Mouse (Mus musculus) megakaryocyte-erythroid progenitor cell, adult 5 weeks (primary cell): Measurements from ENCODE around the gene Gm21118. TPM values are rescaled to one million over a fixed set of nuclear protein-coding genes. Genes with fewer than 3 reads are reported as not detected.

Source experiments
- polyA plus RNA-seq: library from polyadenylated mRNA; stranded (reverse); fragments of >175 nt; gene quantifications from 2 replicates; pipeline ENCODE4 v1.2.3, GENCODE M21; 2012

The Gm21118 gene
- polyA plus RNA-seq, result not detected in 2 replicates

DNA sequence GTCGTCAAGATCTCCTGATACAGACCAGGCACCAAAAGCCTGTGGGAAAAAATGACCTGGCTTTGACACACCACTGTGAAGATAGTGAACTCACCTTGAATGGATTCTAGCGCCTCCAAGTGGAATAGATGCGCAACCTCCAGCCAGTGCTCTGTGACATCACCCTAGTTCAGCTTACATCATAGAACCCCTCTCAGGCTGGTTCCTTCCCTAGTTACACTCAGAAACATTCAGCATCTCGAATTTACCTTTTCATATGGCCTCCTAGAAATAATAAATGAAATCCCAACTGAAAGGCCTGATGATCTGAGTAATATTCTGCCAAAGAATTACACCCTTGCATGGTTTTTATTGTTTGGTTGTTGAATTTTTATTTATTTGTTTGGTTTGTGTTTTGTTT lies at the start of gene Gm21118:
Gm21118 (minus strand) TSS at position 101 of the 400 bp plus-strand sequence.

GRCm38 (mm10) chrY:70303187-70303586 lies 29.7 kb upstream of the Gm21118 start, which contains the start of the genes Gm29423 and Gm29644:
Gm29423 (minus strand) TSS chrY:70303287.
Gm29644 (minus strand) TSS chrY:70303343.

Other genes starting within 250 kb of the Gm21118 start
- not detected in 2 replicates for gene Gm29423, start 29.6 kb upstream of the Gm21118 start, polyA plus RNA-seq
- not detected in 2 replicates for gene Gm29644, start 29.7 kb upstream of the Gm21118 start, polyA plus RNA-seq
- gene Gm20888, start 168.2 kb upstream of the Gm21118 start, polyA plus RNA-seq, result not detected in 2 replicates